Mouse (Mus musculus): ENCODE measurements around the gene 1700018G05Rik. TPM values are rescaled to one million over a fixed set of nuclear protein-coding genes. Genes with fewer than 3 reads are reported as not detected.
"Not testable (repeated sequence)": the region's sequence is repeated elsewhere in the genome, so short reads cannot be mapped to it uniquely, and the experiment has no call there.

The 1700018G05Rik gene
- not detected for polyA plus RNA-seq (2017; shearing (Covaris generic))

DNA sequence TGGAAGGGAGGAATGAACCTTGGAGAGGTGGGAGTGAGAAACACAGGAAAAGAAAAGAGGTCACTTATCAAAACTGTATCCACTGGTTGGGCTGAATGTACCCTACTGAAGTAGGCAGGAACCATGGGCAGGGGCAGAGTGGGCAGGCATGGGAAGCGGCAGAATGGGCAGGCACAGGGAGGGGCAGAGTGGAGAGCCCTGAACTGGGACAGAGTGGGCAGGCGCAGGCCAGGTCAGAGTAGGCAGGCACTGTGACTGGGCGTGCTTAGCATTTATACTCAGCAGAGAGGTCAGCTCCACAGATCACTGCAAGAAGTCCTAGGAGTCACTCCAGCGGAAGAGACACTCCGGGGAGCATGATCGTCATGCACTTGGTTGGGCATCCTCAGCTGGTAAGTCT lies at the start of gene 1700018G05Rik:
1700018G05Rik (plus strand) TSS at position 301 of the 400 bp plus-strand sequence.
- ATAC-seq, result not testable (repeated sequence)

DNA sequence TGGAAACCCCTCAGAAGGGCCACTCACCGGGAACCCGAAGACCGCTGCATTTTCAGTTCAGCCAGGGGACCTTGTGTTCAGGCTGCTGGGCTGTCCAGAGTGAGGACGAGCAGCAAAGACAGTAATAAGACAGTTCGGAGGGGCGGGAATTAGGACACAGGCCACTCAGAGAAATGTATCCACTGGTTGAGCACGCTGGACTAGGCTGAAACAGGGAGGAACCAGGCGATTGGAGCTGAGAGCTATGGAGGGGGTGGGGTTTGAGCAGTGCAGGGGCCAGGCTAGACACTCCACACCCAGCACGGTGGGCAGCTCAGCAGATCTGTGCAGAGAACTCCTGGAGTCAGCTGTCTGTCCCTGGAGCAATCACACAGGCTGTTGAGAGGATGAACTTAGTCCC lies 19.6 kb upstream of the 1700018G05Rik start, which contains the start of the genes Dmrtc1a and 1700011M02Rik:
Dmrtc1a (minus strand) TSS at position 101 of the 400 bp plus-strand sequence.
1700011M02Rik (plus strand) TSS at position 319 of the 400 bp plus-strand sequence.
- not testable (repeated sequence) for ATAC-seq

DNA sequence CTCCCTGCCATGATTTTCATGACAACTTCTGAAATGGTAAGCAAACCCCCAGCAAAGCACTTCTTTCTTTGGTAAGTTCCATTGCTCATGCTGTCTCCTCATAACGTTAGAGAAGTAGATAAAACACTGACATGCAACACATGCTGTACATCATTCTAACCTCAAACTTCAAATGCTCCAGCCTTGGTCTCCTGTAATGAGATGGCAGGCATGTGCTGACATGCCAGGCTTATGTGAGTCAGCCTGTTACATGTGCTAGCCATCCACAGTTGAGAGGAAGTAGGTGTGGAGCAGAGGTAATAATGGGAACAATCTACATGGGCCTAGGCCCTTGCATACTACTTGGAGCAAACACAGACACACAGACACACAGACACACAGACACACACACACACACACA lies 13.3 kb upstream of the 1700018G05Rik start:
- not testable (repeated sequence) for ATAC-seq

DNA sequence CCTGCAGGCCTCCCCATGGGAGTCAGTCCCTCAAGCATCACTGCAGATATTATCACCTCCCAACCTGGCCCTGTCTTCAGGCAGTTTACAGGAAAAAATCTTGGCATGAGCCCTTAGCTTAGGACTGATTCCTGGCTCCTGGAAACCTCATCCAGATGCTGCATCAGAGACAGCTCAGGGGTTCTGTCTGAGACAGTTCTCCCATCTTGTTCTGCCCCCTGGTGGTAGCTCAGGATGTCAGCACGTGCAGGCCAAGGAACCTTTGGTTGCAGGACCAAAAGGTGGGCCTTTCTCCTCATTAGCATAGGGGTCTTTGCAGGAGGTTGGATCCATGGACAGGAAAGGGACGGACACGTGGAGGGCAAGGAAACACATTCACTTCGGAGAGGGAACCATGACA lies 1.5 kb upstream of the 1700018G05Rik start:
- not testable (repeated sequence) for ATAC-seq

DNA sequence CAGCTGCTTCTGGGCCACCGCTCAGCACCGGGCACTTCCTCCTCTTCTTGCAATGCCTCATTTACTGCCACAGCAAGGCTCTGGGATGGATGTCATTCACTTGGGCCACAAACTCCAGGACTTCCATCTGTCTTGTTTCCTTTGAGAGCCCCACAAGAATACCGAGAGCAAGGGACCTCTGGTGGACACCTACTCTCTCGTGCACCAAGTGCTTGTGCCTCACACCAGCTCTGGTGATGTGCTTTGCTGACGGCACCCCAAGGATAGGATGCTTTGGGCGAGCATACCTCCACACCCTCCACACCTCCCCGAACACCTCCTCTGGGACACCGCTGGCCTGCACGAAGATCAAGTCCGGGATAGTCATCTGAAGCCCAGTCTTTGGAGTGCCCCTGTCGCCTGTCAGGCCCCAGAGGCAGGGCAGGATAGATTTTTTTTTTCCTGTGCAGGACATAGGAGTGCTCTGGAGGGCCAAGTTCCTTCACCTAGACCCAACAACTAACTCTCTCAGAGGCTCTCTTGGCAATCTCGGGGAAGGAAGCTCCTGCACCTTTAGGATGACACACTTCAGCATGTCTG lies 4.9 kb downstream of the 1700018G05Rik start:
- ATAC-seq, result no peak

DNA sequence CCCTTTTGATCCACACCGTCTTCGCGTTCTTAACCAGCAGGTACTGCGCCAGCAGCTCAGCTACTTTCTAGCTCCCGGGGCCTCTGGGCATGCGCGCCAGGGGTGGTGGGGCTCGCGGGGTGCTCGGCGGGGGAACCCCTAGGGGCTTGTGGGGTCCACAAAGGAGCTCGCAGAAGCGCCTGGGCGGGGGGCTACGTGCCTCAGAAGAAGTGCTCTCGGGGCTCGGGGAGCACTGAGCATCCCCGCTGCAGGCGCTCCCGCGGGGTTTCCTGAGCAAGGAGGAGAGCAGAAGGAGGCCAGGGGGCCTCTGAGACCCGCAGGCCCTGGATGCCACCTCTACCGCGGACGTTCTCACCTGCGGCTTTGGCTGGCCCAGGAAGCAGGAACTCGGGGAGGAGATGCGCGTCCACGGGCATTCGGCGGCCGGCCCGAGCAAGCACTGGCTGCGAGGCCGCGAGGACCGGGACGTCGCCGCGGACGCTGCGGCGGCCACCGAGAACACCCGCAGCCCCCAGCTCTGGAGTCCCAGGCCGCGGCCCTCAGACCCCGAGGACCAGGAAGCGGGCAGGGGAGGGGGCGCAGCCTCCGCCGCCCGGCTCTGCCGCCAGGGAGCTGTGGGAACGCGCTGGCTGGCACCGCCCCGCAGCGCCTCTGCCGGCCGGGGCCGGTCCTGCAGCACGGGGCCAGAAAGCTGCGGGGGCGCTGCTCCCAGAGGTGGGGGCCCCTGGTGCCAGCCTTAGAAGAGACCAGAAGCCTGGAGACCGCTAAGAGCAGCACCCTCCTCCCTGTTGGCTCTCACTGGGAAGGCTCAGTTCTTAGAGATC lies 5.6 kb downstream of the 1700018G05Rik start:
- no peak for ATAC-seq

DNA sequence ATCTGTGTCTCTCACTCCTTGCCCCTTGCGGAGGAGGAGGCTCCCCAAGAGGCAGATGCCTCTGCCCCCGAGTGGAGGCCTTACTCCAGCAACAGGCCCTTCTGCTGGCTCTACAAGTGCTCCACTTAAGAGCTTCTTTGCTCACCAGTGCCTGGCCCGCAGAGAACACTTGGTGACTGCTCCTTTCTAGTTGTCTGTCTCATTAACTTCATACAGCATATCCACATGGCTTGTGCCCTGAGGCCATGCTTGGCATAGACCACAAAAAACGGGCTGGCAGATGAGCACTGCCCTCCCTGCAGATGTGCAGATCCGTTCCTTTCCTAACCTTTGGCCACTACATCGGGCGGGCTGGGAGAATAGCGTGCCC lies 6.2 kb downstream of the 1700018G05Rik start:
- no peak for ATAC-seq

DNA sequence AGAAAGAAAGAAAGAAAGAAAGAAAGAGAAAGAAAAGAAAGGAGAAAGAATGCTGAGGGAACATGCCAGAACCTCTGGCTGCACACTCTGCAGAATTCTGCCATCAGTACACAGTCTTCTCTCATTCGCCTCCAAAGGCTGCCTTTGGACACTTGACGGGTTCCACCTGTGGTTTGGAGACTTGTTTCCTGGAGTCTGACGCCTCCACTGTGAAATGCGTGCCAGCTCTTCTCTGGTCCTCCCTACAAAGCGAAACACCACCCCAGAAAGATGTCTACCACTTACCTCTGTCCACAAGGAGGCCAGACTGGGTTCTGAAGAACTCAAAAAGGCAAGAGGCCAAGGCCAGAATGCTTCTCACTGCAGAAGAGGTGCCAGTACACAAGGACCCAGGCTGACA lies 8.6 kb downstream of the 1700018G05Rik start:
- no peak for ATAC-seq

DNA sequence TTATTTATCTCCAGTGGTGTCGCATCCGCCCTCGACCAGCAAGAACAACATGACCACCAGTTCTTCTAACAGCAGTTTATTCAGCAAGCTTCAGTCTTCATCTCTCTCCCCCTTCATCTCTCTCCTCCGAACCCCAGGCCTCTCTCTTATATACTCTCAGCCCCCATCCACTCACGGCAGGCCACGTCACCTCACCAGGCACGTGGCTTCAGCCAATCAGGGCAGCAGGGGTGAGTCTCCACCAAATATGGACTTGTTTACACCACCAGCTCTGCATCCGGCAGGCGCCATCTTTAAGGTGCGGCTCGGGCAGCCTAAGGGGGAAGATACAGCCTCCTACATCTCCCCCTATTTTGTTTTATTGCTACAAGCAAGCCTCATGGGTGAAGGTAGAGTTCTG lies 22.0 kb downstream of the 1700018G05Rik start:
- not testable (repeated sequence) for ATAC-seq

DNA sequence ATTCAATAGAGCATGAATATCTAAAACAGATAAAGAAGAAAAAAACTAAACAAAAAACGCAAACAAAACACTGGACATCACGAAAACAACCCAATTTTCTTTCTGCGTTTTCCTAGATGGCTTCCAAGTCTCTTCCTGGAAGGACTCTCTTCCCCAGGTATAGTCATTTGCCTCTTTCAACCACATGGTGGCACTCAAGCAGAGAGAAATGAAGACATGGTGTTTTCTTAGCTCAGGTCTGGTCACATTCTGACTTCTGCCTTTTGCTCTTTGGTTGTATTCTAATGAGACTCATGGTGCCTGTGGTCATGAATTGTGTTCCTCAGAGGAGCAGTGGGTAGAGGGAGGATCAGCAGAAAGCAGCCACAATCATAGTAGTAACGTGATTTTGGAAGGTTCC lies 30.7 kb downstream of the 1700018G05Rik start:
- ATAC-seq, result no peak

DNA sequence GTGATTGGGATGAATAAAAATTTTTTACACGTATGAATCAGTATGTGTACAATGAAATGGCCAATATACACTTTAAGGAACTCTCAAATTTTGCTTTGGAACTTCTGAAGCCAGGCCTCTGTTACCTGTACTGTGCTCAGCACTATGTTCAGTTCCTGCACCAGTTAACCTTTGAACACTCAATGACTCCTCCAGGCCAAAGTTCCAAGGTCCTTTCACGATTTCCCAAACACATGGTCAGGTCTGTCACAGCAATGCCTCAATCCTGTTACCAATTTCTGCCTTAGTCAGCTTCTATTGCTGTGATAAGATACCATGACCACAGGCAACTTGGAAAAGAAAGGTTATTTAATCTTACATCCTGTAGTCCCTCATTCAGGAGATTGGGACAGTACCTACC lies 32.4 kb downstream of the 1700018G05Rik start:
- ATAC-seq, result no peak

Other genes with a start within 250 kb of the 1700018G05Rik start
- gene Gm3880, start 241.4 kb upstream of the 1700018G05Rik start, polyA plus RNA-seq (2017; shearing (Covaris generic)), result not detected
- gene Gm9112, start 220.7 kb upstream of the 1700018G05Rik start, polyA plus RNA-seq (2017; shearing (Covaris generic)), result not detected
- not detected for gene Dmrtc1b, start 220.5 kb upstream of the 1700018G05Rik start, polyA plus RNA-seq (2017; shearing (Covaris generic))
- gene Dmrtc1c1, start 125.4 kb upstream of the 1700018G05Rik start, polyA plus RNA-seq (2017; shearing (Covaris generic)), result not detected
- gene Dmrtc1c2, start 73.8 kb upstream of the 1700018G05Rik start, polyA plus RNA-seq (2017; shearing (Covaris generic)), result not detected
- not detected for gene 1700031F05Rik, start 60.4 kb upstream of the 1700018G05Rik start, polyA plus RNA-seq (2017; shearing (Covaris generic))
- not detected for gene Dmrtc1a, start 19.7 kb upstream of the 1700018G05Rik start, polyA plus RNA-seq (2017; shearing (Covaris generic))
- not detected for gene 1700011M02Rik, start 19.5 kb upstream of the 1700018G05Rik start, polyA plus RNA-seq (2017; shearing (Covaris generic))

All from CD4-positive, CD25-positive, alpha-beta regulatory T cell, adult 4 months (primary cell).